In genomic region chr13:64120760-64121159, GRCm38 (mm10) we compare ENCODE assay signal across 31 mouse cellular contexts. TPM values are rescaled to one million over a fixed set of nuclear protein-coding genes. Genes with fewer than 3 reads are reported as not detected.
"Had no signal": no experiment of that assay in that cellular context is flagged by ENCODE, and none has a peak within 500 bp of the region (broad histone marks: within the 10 kb centered on the region; RNA-seq: fewer than 3 reads in every experiment).

No protein-coding gene starts in this region.

- H3K4me2 ChIP-seq: limb, embryonic 13.5 days; liver, embryonic 13.5 days; midbrain, embryonic 13.5 days; neural tube, embryonic 13.5 days; stomach, embryonic 15.5 days had no signal

- H3K9ac ChIP-seq: limb, embryonic 13.5 days; liver, embryonic 13.5 days; midbrain, embryonic 13.5 days; neural tube, embryonic 13.5 days; stomach, embryonic 15.5 days had no signal

- H3K36me3 ChIP-seq: limb, embryonic 10.5 days; limb, embryonic 13.5 days; liver, embryonic 13.5 days; midbrain, embryonic 10.5 days; midbrain, embryonic 13.5 days; neural tube, embryonic 13.5 days; stomach, embryonic 15.5 days had no signal

- H3K4me3 ChIP-seq: limb, embryonic 10.5 days; limb, embryonic 13.5 days; liver, embryonic 13.5 days; megakaryocyte, embryonic 14.5 days; midbrain, embryonic 10.5 days; midbrain, embryonic 13.5 days; myocyte; neural tube, embryonic 13.5 days; stomach, embryonic 15.5 days had no signal

- H3K4me1 ChIP-seq: limb, embryonic 10.5 days; limb, embryonic 13.5 days; midbrain, embryonic 13.5 days; neural tube, embryonic 13.5 days; stomach, embryonic 15.5 days had no signal

- H3K27ac ChIP-seq: limb, embryonic 10.5 days; limb, embryonic 13.5 days; liver, embryonic 13.5 days; midbrain, embryonic 10.5 days; midbrain, embryonic 13.5 days; neural tube, embryonic 13.5 days; stomach, embryonic 15.5 days had no signal

- H3K27me3 ChIP-seq: limb, embryonic 13.5 days; liver, embryonic 13.5 days; megakaryocyte, embryonic 14.5 days; midbrain, embryonic 13.5 days; neural tube, embryonic 13.5 days; stomach, embryonic 15.5 days had no signal

- H3K9me3 ChIP-seq: limb, embryonic 10.5 days; limb, embryonic 13.5 days; liver, embryonic 13.5 days; megakaryocyte, embryonic 14.5 days; stomach, embryonic 15.5 days had no signal

- DNase-seq: kidney, adult 2 months; kidney, postnatal 14 days; kidney, postnatal 4 days; liver; liver, embryonic 13.5 days; lung, adult 2 months; lung, postnatal 14 days; lung, postnatal 4 days; right cerebral cortex, adult 18-20 months; right cerebral cortex, postnatal 25 days; spleen, adult 18-20 months; thymus, adult 2 months; thymus, postnatal 14 days; thymus, postnatal 4 days had no signal

- ATAC-seq: intestine, postnatal 0 days; midbrain, embryonic 13.5 days; midbrain, embryonic 16.5 days had no signal

RNA-seq across cellular contexts. Expression of gene Hsd17b3, which starts 31.7 kb away (rescaled TPM):
- total RNA-seq: layer of hippocampus, adult 18-20 months; layer of hippocampus, postnatal 14 days; left cerebral cortex, postnatal 25 days; monocyte, adult 5-6 weeks had no signal
- polyA plus RNA-seq: kidney, adult 2 months; kidney, embryonic 14.5 days; limb, embryonic 10.5 days; limb, embryonic 13.5 days; liver, embryonic 13.5 days; liver, embryonic 16.5 days; lung, adult 2 months; lung, embryonic 16.5 days; midbrain, embryonic 10.5 days; midbrain, embryonic 13.5 days; midbrain, embryonic 16.5 days; myocyte; neural tube, embryonic 13.5 days; stomach, embryonic 15.5 days had no signal
